8 mouse cellular contexts compared by ENCODE assay signal in genomic region chr3:82274945-82275821, GRCm38 (mm10).
DNase-seq lines count a peak whose midpoint lies in the region; ATAC-seq and TF ChIP-seq lines count a peak whose summit lies in the region.

No protein-coding gene starts in this region.

- H3K9me3 ChIP-seq in limb, embryonic 12.5 days, result no peaks in the 10 kb centered on the region
- H3K9me3 ChIP-seq in limb, embryonic 10.5 days (replicated peaks), result no peaks in the 10 kb centered on the region
- H3K9me3 ChIP-seq in forebrain, postnatal 0 days (ENCODE audit: low read length), result no peaks in the 10 kb centered on the region

- ATAC-seq in limb, embryonic 12.5 days (ENCODE audit: insufficient number of reproducible peaks, insufficient read depth, low FRiP score, low TSS enrichment, low read depth), result 0 out of 2 replicates have a peak, but pooled peaks have one; percentile 56
- peak; percentile 80 for ATAC-seq in forebrain, postnatal 0 days
- no peak for ATAC-seq in erythroid progenitor cell, adult 5-6 weeks (replicated peaks; ENCODE audit: low FRiP score, poor library complexity, severe bottlenecking)

- H3K4me2 ChIP-seq in limb, embryonic 12.5 days, result no peak overlapping the region
- no peak overlapping the region for H3K4me2 ChIP-seq in forebrain, postnatal 0 days (ENCODE audit: low read depth)

- no peaks in the 10 kb centered on the region for H3K36me3 ChIP-seq in limb, embryonic 12.5 days
- H3K36me3 ChIP-seq in limb, embryonic 10.5 days, result no peaks in the 10 kb centered on the region
- no peaks in the 10 kb centered on the region for H3K36me3 ChIP-seq in forebrain, postnatal 0 days (ENCODE audit: insufficient read depth)

- H3K4me3 ChIP-seq in limb, embryonic 12.5 days (replicated peaks), result no peak overlapping the region
- H3K4me3 ChIP-seq in limb, embryonic 10.5 days, result no peak overlapping the region
- no peak overlapping the region for H3K4me3 ChIP-seq in forebrain, postnatal 0 days (ENCODE audit: low read depth, low read length)

- TF ChIP-seq CTCF in forebrain, postnatal 0 days (IDR thresholded peaks at IDR 0.05; ENCODE audit: low read depth), result no peak

- no peaks in the 10 kb centered on the region for H3K27me3 ChIP-seq in limb, embryonic 12.5 days
- no peaks in the 10 kb centered on the region for H3K27me3 ChIP-seq in limb, embryonic 10.5 days (ENCODE audit: low read depth, poor library complexity, severe bottlenecking)
- no peaks in the 10 kb centered on the region for H3K27me3 ChIP-seq in forebrain, postnatal 0 days (ENCODE audit: insufficient read depth, low read length)

- 66% methylated on average over 7 of the region's 7 CpGs for WGBS in limb, embryonic 12.5 days
- 72% methylated on average over 7 of the region's 7 CpGs for WGBS in limb, embryonic 10.5 days
- 27% methylated on average over 7 of the region's 7 CpGs for WGBS in forebrain, postnatal 0 days

- H3K4me1 ChIP-seq in limb, embryonic 12.5 days (replicated peaks), result peaks cover 9% of the 10 kb centered on the region
- no peaks in the 10 kb centered on the region for H3K4me1 ChIP-seq in limb, embryonic 10.5 days
- H3K4me1 ChIP-seq in forebrain, postnatal 0 days (ENCODE audit: insufficient read depth), result peaks cover 9% of the 10 kb centered on the region; the same call in 1 of the 2 replicates

- no peak overlapping the region for H3K9ac ChIP-seq in limb, embryonic 12.5 days (replicated peaks)
- no peak overlapping the region for H3K9ac ChIP-seq in forebrain, postnatal 0 days

- DNase-seq in limb, embryonic 10.5 days (ENCODE audit: low spot score), result no peak
- DNase-seq in forebrain, postnatal 0 days, result peak; percentile 69
- peak; percentile 52 to 64 for DNase-seq in heart, postnatal 10 days
- DNase-seq in left cerebral cortex, adult 18-20 months (ENCODE audit: low spot score in 2 of 2), result peak; percentile 57 to 68
- DNase-seq in right cerebral cortex, postnatal 10 days (ENCODE audit: low spot score in 2 of 2), result peak; percentile 65 to 69
- no peak for DNase-seq in urinary bladder, postnatal 4 days (ENCODE audit: low spot score in 2 of 2)

- peak overlapping the region; percentile 45; the same call in 1 of the 2 replicates for H3K27ac ChIP-seq in limb, embryonic 12.5 days
- H3K27ac ChIP-seq in limb, embryonic 10.5 days, result no peak overlapping the region
- peak overlapping the region; percentile 79 for H3K27ac ChIP-seq in forebrain, postnatal 0 days (ENCODE audit: low read depth, low read length)

- intact Hi-C loops in heart, postnatal 10 days (cut with DNase I), result no loop called here

Comparison
In these comparisons a context has a peak if more than half of its experiments do, and no peak if none do; other contexts are left out.
1. DNase-seq: peak in forebrain, postnatal 0 days (single experiment), heart, postnatal 10 days (2 of 2), left cerebral cortex, adult 18-20 months (2 of 2) and right cerebral cortex, postnatal 10 days (2 of 2); none in limb, embryonic 10.5 days (single experiment) and urinary bladder, postnatal 4 days (0 of 2).